Mouse (Mus musculus): ENCODE results near the gene Rps28. TPM values are rescaled to one million over a fixed set of nuclear protein-coding genes. Genes with fewer than 3 reads are reported as not detected.
"Not testable (repeated sequence)": the region's sequence is repeated elsewhere in the genome, so short reads cannot be mapped to it uniquely, and the experiment has no call there.

Gene Rps28
- total RNA-seq (2021): 1,302 and 1,448 TPM in 2 replicates
- long read RNA-seq, transcript Rps28-205 (4 exons, 382 nt): major isoform, 145 of 210 reads
- long read RNA-seq, transcript Rps28-201 (4 exons, 392 nt): minor isoform, 52 of 210 reads
- long read RNA-seq, partial matches to known transcripts: 10 of 210 reads
- long read RNA-seq, other reads (novel, unspliced or antisense): 0 of 210 reads

GRCm38 (mm10) chr17:33824084-33824996 is at the start of gene Rps28, which contains the start of gene Ndufa7:
Gene Rps28 (minus strand): TSS chr17:33824562.
Gene Ndufa7 (plus strand): TSS chr17:33824572.
- DNase-seq: peak; percentile 95

- not testable (repeated sequence) for DNase-seq
Observed at GRCm38 (mm10) chr17:33873537-33873936, 49.2 kb upstream of the Rps28 start, which contains the start of gene Gm7029. Gene Gm7029 (plus strand): TSS chr17:33873837.

- peak; percentile 45 for DNase-seq
Observed at GRCm38 (mm10) chr17:33865330-33866030, 41.1 kb upstream of the Rps28 start.

GRCm38 (mm10) chr17:33857816-33858215 is 33.5 kb upstream of the Rps28 start:
- no peak for DNase-seq

GRCm38 (mm10) chr17:33851331-33851730 is 27.0 kb upstream of the Rps28 start:
- no peak for DNase-seq

GRCm38 (mm10) chr17:33848139-33848538 is 23.8 kb upstream of the Rps28 start:
- DNase-seq: no peak

GRCm38 (mm10) chr17:33844196-33844595 is 19.8 kb upstream of the Rps28 start:
- DNase-seq: no peak

GRCm38 (mm10) chr17:33842966-33843795 is 18.8 kb upstream of the Rps28 start, which contains the start of gene Cd320:
Gene Cd320 (plus strand): TSS chr17:33843091.
- peak; percentile 90 for DNase-seq

- no peak for DNase-seq
Observed at GRCm38 (mm10) chr17:33829561-33829960, 5.2 kb upstream of the Rps28 start.

- peak; percentile 68 for DNase-seq
Observed at GRCm38 (mm10) chr17:33828892-33829291, 4.5 kb upstream of the Rps28 start.

GRCm38 (mm10) chr17:33826850-33827249 is 2.5 kb upstream of the Rps28 start:
- DNase-seq: peak; percentile 64

GRCm38 (mm10) chr17:33825462-33825861 is 1.1 kb upstream of the Rps28 start:
- DNase-seq: no peak

- not testable (repeated sequence) for DNase-seq
Observed at GRCm38 (mm10) chr17:33824997-33825330, 602 bp upstream of the Rps28 start.

GRCm38 (mm10) chr17:33823171-33823570 is 1.2 kb downstream of the Rps28 start:
- not testable (repeated sequence) for DNase-seq

GRCm38 (mm10) chr17:33822436-33822959 is 1.9 kb downstream of the Rps28 start:
- DNase-seq: no peak

- no peak for DNase-seq
Observed at GRCm38 (mm10) chr17:33817969-33818643, 6.3 kb downstream of the Rps28 start.

GRCm38 (mm10) chr17:33817184-33817968 is 7.0 kb downstream of the Rps28 start:
- peak; percentile 91 for DNase-seq

GRCm38 (mm10) chr17:33816612-33817011 is 7.8 kb downstream of the Rps28 start:
- no peak for DNase-seq

GRCm38 (mm10) chr17:33815399-33815798 is 9.0 kb downstream of the Rps28 start:
- no peak for DNase-seq

- peak; percentile 20 for DNase-seq
Observed at GRCm38 (mm10) chr17:33812990-33813389, 11.4 kb downstream of the Rps28 start.
